Mouse (Mus musculus): Measurements from ENCODE around the gene Aff1. TPM values are rescaled to one million over a fixed set of nuclear protein-coding genes. Genes with fewer than 3 reads are reported as not detected.

The Aff1 gene
- polyA plus RNA-seq, 1 experiment = 50.1 TPM

DNA sequence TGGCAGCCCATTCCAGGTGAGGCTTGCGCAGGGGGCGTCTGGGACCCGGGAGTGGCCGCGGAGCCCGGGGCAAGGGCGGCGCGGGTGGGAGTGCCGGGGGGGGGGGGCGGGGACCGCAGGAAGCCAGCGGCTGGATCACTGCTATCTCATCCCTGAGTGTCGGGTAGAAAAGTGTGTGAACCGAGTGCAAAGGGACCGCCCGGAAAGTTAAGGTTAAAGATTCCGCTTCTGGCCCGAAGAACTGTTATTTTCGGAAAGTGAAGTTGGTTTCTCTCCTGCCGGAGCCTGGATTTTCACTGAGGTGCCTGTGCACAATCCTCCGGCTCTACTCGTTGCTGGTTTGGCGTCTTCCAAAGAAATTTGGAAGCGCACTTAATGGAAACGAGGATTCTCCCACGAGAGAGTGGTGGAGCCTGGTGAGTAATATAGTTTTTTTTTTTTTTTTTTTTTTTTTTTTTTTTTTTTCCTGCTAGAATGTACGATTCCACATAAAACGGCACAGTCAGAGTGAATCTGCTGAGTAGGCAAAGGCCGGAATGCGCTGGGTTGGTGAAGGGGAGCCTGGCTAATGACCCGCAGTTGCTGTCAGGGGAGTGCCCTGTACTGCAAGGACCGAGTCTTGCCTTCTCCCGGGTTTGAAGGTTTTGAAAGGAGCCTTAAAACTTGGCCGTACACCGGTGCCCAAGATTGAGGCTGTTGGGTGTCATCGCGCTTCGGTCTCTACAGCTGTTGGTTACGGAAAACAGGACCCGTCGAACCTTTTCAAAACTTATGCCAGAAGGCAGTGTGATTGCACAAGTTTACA lies 62.4 kb downstream of the Aff1 start:
- H3K4me1 ChIP-seq (ENCODE audit: control insufficient read depth, insufficient read depth, low read length) = peaks cover 30% of the 10 kb centered on the region
- peak overlapping the region; percentile 82 for H3K4me3 ChIP-seq (ENCODE audit: insufficient read depth, low read length)
- TF ChIP-seq CTCF (IDR thresholded peaks at IDR 0.05; ENCODE audit: borderline replicate concordance, insufficient read depth, low read length) (no peak), POLR2A (IDR thresholded peaks at IDR 0.05; ENCODE audit: low read depth, low read length) (no peak)
- peak overlapping the region; percentile 94 for H3K27ac ChIP-seq (ENCODE audit: insufficient read depth, low read length)

- TF ChIP-seq CTCF (IDR thresholded peaks at IDR 0.05; ENCODE audit: borderline replicate concordance, insufficient read depth, low read length) (no peak), POLR2A (IDR thresholded peaks at IDR 0.05; ENCODE audit: low read depth, low read length) (no peak)
- peaks cover 31% of the 10 kb centered on the region for H3K4me1 ChIP-seq (ENCODE audit: control insufficient read depth, insufficient read depth, low read length)
- peak overlapping the region; percentile 94 for H3K27ac ChIP-seq (ENCODE audit: insufficient read depth, low read length)
- peak overlapping the region; percentile 82 for H3K4me3 ChIP-seq (ENCODE audit: insufficient read depth, low read length)
Observed at GRCm38 (mm10) chr5:103755135-103755487, 62.9 kb downstream of the Aff1 start.

DNA sequence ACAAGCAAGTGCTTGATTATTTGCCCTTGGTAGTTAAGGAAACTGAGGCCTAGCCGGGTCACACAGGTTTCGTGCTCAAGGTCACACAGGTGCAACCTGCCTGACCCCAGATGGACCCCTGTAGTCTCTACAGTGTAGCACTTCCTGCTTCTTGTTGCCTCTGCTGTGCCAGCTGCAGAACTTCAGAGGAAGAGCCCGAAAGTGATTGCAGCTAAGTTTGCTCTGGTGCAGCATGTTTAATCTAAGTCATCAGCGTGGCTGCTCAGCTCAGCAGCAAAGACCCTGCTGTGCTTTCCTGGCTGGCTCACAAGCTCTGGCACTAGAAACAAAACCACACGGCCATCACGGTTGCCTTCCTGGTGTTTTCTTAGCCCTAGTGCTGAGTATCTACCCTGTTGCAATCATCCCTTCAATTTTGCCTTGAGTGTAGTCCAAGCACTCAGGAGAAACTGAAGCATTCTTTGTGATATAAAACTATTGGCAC lies 64.1 kb downstream of the Aff1 start:
- TF ChIP-seq CTCF (IDR thresholded peaks at IDR 0.05; ENCODE audit: borderline replicate concordance, insufficient read depth, low read length) = no peak
- TF ChIP-seq POLR2A (IDR thresholded peaks at IDR 0.05; ENCODE audit: low read depth, low read length) = no peak
- Histone ChIP-seq H3K4me1 (ENCODE audit: control insufficient read depth, insufficient read depth, low read length) (peaks cover 31% of the 10 kb centered on the region), H3K4me3 (ENCODE audit: insufficient read depth, low read length) (0 out of 2 replicates have a peak overlapping the region, but pooled peaks have one; percentile 11), H3K27ac (ENCODE audit: insufficient read depth, low read length) (no peak overlapping the region)

DNA sequence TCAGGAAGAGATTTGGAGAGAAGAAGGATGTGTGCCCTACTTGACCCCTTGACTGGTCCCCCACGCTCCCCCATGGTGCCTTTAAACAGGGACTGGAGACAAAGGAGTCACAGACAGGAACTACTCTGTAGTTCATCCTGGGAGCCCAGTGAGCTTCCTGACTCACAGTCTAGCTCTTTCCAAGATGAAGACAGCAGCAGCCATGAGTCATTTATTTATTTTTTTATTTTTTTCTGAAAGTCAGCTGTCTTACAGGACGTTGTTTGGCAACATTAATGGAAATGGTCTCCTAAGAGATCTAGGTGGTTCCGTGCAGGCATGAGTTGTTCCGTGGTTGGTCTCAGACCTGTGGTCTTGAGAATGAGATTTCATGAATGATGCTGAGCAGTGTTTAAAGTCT lies 66.3 kb downstream of the Aff1 start:
- H3K27ac ChIP-seq (ENCODE audit: insufficient read depth, low read length) = peak overlapping the region; percentile 52
- H3K4me1 ChIP-seq (ENCODE audit: control insufficient read depth, insufficient read depth, low read length) = peaks cover 27% of the 10 kb centered on the region
- TF ChIP-seq CTCF (IDR thresholded peaks at IDR 0.05; ENCODE audit: borderline replicate concordance, insufficient read depth, low read length) = no peak
- TF ChIP-seq POLR2A (IDR thresholded peaks at IDR 0.05; ENCODE audit: low read depth, low read length) = no peak
- no peak overlapping the region for H3K4me3 ChIP-seq (ENCODE audit: insufficient read depth, low read length)

DNA sequence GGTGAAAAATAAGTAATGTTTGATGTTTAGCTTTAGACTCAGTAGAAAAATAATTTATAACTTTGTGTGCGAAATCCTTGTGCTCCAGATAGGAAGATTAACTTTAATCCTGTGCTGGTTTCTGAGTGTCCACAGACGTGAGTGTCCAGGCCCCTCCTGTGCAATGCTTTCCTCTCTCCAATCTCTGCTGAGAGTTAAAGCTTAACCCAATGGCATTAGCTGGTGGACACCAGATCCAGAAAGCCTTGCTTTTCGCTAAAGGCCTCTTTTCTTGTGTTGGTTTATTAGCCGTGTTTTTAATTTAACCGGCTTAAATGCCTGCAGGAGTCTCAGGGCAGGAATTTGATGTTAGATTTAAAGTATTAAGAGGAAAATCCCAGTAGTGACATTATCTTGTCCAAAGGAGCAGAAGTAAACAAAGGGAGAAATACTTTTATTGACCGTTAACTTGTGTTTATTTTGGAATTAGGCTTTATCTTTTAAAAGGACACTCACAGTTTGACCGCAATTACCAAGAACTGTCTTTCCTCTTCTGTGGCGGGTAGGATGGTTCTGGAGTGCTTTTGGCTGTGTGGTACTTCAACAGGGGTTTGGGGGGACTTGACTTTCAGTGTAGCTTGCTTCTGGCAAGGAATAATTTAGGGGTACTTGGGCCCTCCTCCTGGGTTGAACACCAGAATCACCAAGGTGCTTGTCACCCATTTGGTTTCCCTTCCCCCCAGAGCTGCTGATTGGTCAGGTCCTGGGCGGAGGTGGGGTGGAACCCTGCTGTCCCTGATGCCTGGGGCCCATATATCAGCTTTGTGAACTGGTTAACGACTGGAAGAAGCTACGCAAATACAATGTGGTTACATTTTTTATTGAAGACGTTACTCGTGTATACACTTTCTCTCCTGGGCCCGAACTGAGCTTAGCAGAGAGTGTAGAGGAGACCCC lies 67.6 kb downstream of the Aff1 start:
- H3K4me1 ChIP-seq (ENCODE audit: control insufficient read depth, insufficient read depth, low read length) = peaks cover 27% of the 10 kb centered on the region
- TF ChIP-seq CTCF (IDR thresholded peaks at IDR 0.05; ENCODE audit: borderline replicate concordance, insufficient read depth, low read length) (no peak), POLR2A (IDR thresholded peaks at IDR 0.05; ENCODE audit: low read depth, low read length) (no peak)
- H3K4me3 ChIP-seq (ENCODE audit: insufficient read depth, low read length) = peak overlapping the region; percentile 1
- H3K27ac ChIP-seq (ENCODE audit: insufficient read depth, low read length) = peak overlapping the region; percentile 49

- Histone ChIP-seq H3K4me3 (ENCODE audit: insufficient read depth, low read length) (peak overlapping the region; percentile 1), H3K27ac (ENCODE audit: insufficient read depth, low read length) (peak overlapping the region; percentile 49), H3K4me1 (ENCODE audit: control insufficient read depth, insufficient read depth, low read length) (peaks cover 27% of the 10 kb centered on the region)
- TF ChIP-seq CTCF (IDR thresholded peaks at IDR 0.05; ENCODE audit: borderline replicate concordance, insufficient read depth, low read length) (no peak), POLR2A (IDR thresholded peaks at IDR 0.05; ENCODE audit: low read depth, low read length) (no peak)
Observed at GRCm38 (mm10) chr5:103760425-103761131, 68.4 kb downstream of the Aff1 start.

- H3K27ac ChIP-seq (ENCODE audit: insufficient read depth, low read length) = no peak overlapping the region
- H3K4me3 ChIP-seq (ENCODE audit: insufficient read depth, low read length) = no peak overlapping the region
- TF ChIP-seq POLR2A (IDR thresholded peaks at IDR 0.05; ENCODE audit: low read depth, low read length) (no peak), CTCF (IDR thresholded peaks at IDR 0.05; ENCODE audit: borderline replicate concordance, insufficient read depth, low read length) (no peak)
- H3K4me1 ChIP-seq (ENCODE audit: control insufficient read depth, insufficient read depth, low read length) = peaks cover 22% of the 10 kb centered on the region
Observed at GRCm38 (mm10) chr5:103761754-103762153, 69.6 kb downstream of the Aff1 start.

GRCm38 (mm10) chr5:103762850-103763254 lies 70.7 kb downstream of the Aff1 start:
- TF ChIP-seq CTCF (IDR thresholded peaks at IDR 0.05; ENCODE audit: borderline replicate concordance, insufficient read depth, low read length) = no peak
- no peak for TF ChIP-seq POLR2A (IDR thresholded peaks at IDR 0.05; ENCODE audit: low read depth, low read length)

DNA sequence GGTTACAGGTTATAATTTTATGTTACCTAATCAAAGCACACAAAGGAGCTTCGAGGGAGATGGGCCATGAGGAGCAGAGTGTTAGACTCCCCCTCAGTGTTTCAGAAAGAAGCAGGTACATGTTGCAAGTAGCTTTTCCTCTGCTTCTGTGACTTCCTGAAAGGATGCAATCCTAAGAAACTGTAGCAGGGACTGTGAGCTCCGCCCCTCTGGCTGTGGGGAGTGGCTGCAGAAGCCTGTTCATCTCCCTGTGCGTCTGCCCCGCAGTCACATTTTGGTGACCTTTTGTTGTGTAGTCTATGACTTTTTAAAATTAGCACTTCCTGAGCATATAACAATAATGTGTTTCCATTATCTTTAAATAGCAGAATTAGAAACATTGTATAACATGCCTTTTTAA lies 73.2 kb downstream of the Aff1 start:
- H3K27ac ChIP-seq (ENCODE audit: insufficient read depth, low read length) = no peak overlapping the region
- no peak overlapping the region for H3K4me3 ChIP-seq (ENCODE audit: insufficient read depth, low read length)
- peaks cover 9% of the 10 kb centered on the region for H3K4me1 ChIP-seq (ENCODE audit: control insufficient read depth, insufficient read depth, low read length)
- TF ChIP-seq CTCF (IDR thresholded peaks at IDR 0.05; ENCODE audit: borderline replicate concordance, insufficient read depth, low read length) (no peak), POLR2A (IDR thresholded peaks at IDR 0.05; ENCODE audit: low read depth, low read length) (no peak)

More at GRCm38 (mm10) chr5:103762850-103763254, 70.7 kb downstream of the Aff1 start:
- Histone ChIP-seq H3K4me3 (ENCODE audit: insufficient read depth, low read length) (no peak overlapping the region), H3K27ac (ENCODE audit: insufficient read depth, low read length) (no peak overlapping the region), H3K4me1 (ENCODE audit: control insufficient read depth, insufficient read depth, low read length) (peaks cover 17% of the 10 kb centered on the region; the same call in 1 of the 2 replicates)

Data from embryonic fibroblast, embryonic 13.5 days (primary cell).